Mouse (Mus musculus): ENCODE results near the gene Cand2.

- TF ChIP-seq CTCF (IDR thresholded peaks at IDR 0.05; ENCODE audit: low read depth): peak; percentile 38
- TF ChIP-seq EP300 (IDR thresholded peaks at IDR 0.05; ENCODE audit: low read depth): no peak
Observed at GRCm38 (mm10) chr6:115743569-115743968, 30.8 kb upstream of the Cand2 start.
